Mouse (Mus musculus): Measurements from ENCODE around the gene Myo10. TPM values are rescaled to one million over a fixed set of nuclear protein-coding genes. Genes with fewer than 3 reads are reported as not detected.

Myo10 gene
- polyA plus RNA-seq, 1 experiment from 2014 or later, result 72.8 TPM

DNA sequence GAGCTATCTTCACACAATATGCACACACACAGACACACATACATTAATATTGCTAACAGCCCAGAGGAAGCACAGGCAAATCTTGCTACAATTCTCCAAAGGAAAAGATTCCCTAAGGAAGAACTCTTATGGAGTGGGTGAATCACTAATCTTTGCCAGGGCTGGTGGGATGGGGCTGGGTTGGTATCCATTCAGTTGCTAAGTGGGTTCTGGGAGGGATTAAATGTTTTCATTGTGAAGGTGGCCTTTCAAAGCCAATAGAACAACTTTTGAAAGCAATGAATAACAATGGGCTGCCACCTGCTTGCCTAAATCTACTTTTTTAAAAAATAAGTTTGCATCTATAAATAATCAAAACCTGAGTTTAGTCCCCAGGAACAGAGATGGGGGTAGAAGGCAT, 131.6 kb downstream of the Myo10 start:
- H3K27me3 ChIP-seq (ENCODE audit: control insufficient read depth, insufficient read depth, low read length), result no peaks in the 10 kb centered on the region
- H3K9me3 ChIP-seq (ENCODE audit: control insufficient read depth, low read length), result no peaks in the 10 kb centered on the region
- peak overlapping the region; percentile 98 for H3K27ac ChIP-seq (ENCODE audit: low read depth, low read length)
- peak overlapping the region; percentile 56 for H3K4me2 ChIP-seq
- ATAC-seq (ENCODE audit: low FRiP score) (peak; percentile 28), DNase-seq (ENCODE audit: low spot score, missing footprints) (peak; percentile 93)
- peaks cover 40% of the 10 kb centered on the region for H3K4me1 ChIP-seq (ENCODE audit: control insufficient read depth, insufficient read depth, low read length)
- H3K9ac ChIP-seq (ENCODE audit: low read length), result peak overlapping the region; percentile 84
- H3K36me3 ChIP-seq (ENCODE audit: control insufficient read depth, insufficient read depth, low read length), result no peaks in the 10 kb centered on the region
- peak overlapping the region; percentile 51 for H3K4me3 ChIP-seq (ENCODE audit: low read depth, low read length)

DNA sequence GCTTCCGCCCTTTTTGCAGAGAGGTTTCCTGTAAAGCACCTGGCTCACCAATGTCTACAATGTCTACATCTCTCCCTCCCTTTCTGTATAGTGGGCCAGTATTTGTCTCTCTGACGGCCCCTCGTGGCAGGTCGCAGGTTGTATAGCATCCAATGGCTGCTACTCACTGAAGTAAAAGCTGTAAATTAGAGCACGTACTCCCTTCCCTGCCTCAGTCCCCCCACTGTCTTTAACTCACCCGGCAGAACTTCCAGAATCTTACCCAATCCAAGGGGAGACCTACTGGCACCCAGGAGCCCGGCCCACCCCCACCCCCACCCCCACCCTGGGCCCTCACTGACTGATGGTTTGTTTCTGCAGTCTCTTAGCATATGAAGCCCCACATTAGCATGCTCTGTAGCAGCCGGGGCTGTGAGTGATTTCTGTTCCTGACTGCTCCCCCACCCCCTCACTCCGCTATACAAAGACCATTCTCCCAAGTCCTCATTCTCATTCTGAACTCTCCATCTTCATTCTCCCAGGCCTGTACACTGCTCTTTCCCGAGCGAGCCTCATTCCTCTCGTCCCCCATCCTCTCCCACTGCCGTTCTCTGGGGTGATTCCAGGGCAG, 132.1 kb downstream of the Myo10 start:
- ATAC-seq (ENCODE audit: low FRiP score), result peak; percentile 89
- DNase-seq (ENCODE audit: low spot score, missing footprints), result peak; percentile 93
- 11% methylated on average over 13 of the region's 13 CpGs for WGBS
- Histone ChIP-seq H3K27me3 (ENCODE audit: control insufficient read depth, insufficient read depth, low read length) (no peaks in the 10 kb centered on the region), H3K4me3 (ENCODE audit: low read depth, low read length) (peak overlapping the region; percentile 51), H3K9me3 (ENCODE audit: control insufficient read depth, low read length) (no peaks in the 10 kb centered on the region), H3K4me2 (peak overlapping the region; percentile 56), H3K4me1 (ENCODE audit: control insufficient read depth, insufficient read depth, low read length) (peaks cover 45% of the 10 kb centered on the region), H3K9ac (ENCODE audit: low read length) (peak overlapping the region; percentile 84), H3K27ac (ENCODE audit: low read depth, low read length) (peak overlapping the region; percentile 98), H3K36me3 (ENCODE audit: control insufficient read depth, insufficient read depth, low read length) (no peaks in the 10 kb centered on the region)

DNA sequence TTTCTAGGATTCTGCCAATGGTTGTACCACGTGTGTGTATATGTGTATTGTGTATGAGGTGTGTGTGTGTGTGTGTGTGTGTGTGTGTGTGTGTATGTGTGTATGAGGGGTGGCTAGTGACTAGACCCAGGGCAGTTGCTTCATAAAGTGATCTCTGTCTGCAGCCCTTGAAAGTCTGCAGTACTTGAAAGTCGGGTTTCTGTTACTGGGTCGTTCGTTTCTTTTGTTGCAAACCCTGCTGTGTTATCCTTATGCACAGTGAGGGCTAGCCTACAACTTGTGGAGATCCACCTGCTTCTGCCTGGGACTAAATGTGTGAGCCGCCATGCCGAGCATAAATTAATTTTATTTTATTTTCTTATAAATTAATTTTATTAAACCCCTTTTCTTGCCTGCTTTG, 133.2 kb downstream of the Myo10 start:
- H3K4me3 ChIP-seq (ENCODE audit: low read depth, low read length), result peak overlapping the region; percentile 51
- no peaks in the 10 kb centered on the region for H3K36me3 ChIP-seq (ENCODE audit: control insufficient read depth, insufficient read depth, low read length)
- no peaks in the 10 kb centered on the region for H3K27me3 ChIP-seq (ENCODE audit: control insufficient read depth, insufficient read depth, low read length)
- peak overlapping the region; percentile 98 for H3K27ac ChIP-seq (ENCODE audit: low read depth, low read length)
- H3K4me2 ChIP-seq, result peak overlapping the region; percentile 56
- 34% methylated on average over 6 of the region's 6 CpGs for WGBS
- no peaks in the 10 kb centered on the region for H3K9me3 ChIP-seq (ENCODE audit: control insufficient read depth, low read length)
- DNase-seq (ENCODE audit: low spot score, missing footprints) (peak; percentile 90), ATAC-seq (ENCODE audit: low FRiP score) (no peak)
- H3K9ac ChIP-seq (ENCODE audit: low read length), result peak overlapping the region; percentile 84
- peaks cover 56% of the 10 kb centered on the region for H3K4me1 ChIP-seq (ENCODE audit: control insufficient read depth, insufficient read depth, low read length)

DNA sequence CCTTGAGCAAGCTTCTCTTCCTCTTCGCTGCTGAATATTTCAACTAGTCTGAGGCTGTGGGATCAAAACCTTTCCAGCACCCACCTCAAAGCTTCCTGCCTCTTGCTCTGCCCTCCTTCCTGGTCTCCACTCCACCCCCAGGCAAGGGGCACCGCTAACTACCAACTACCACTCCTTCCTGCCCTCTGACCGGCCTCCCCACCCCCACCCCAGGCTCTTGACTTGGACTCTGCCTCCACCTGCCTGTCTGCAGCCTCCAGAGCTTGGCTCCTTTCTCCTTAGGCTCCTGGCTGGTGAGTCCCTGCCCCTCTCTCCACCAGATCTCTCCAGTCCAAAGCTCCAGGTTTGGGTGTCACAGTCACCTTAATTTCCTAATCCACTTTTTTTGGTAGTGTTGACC, 133.7 kb downstream of the Myo10 start:
- ATAC-seq (ENCODE audit: low FRiP score), result no peak
- Histone ChIP-seq H3K4me3 (ENCODE audit: low read depth, low read length) (peak overlapping the region; percentile 51), H3K4me1 (ENCODE audit: control insufficient read depth, insufficient read depth, low read length) (peaks cover 57% of the 10 kb centered on the region), H3K4me2 (peak overlapping the region; percentile 56), H3K27ac (ENCODE audit: low read depth, low read length) (peak overlapping the region; percentile 98; the same call in 1 of the 2 replicates), H3K27me3 (ENCODE audit: control insufficient read depth, insufficient read depth, low read length) (no peaks in the 10 kb centered on the region), H3K36me3 (ENCODE audit: control insufficient read depth, insufficient read depth, low read length) (no peaks in the 10 kb centered on the region), H3K9me3 (ENCODE audit: control insufficient read depth, low read length) (no peaks in the 10 kb centered on the region), H3K9ac (ENCODE audit: low read length) (peak overlapping the region; percentile 84)
- WGBS, result 39% methylated on average over 3 of the region's 3 CpGs
- DNase-seq (ENCODE audit: low spot score, missing footprints), result no peak

DNA sequence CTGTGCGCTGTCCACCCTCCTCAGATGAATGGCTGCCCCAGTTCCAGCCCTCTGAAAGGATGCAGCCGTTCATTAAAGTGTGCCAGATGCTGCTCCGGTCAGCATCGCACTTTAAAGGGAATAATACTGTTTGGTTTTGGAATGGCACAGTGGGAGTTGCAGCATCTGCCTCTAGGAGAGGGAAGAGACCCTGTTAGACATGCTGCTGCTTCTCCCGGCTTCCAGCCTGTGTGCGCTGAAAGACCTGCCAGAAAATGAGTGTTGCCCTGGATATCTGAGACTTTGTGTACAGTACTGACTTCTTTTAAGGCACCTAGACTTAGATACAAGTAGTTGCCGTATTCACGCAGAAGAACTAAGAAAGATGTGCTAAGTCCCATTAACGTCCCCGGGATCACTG, 135.7 kb downstream of the Myo10 start:
- peak overlapping the region; percentile 48 for H3K4me2 ChIP-seq
- peak overlapping the region; percentile 31; the same call in 1 of the 2 replicates for H3K4me3 ChIP-seq (ENCODE audit: low read depth, low read length)
- H3K4me1 ChIP-seq (ENCODE audit: control insufficient read depth, insufficient read depth, low read length), result peaks cover 65% of the 10 kb centered on the region
- no peaks in the 10 kb centered on the region for H3K9me3 ChIP-seq (ENCODE audit: control insufficient read depth, low read length)
- no peaks in the 10 kb centered on the region for H3K36me3 ChIP-seq (ENCODE audit: control insufficient read depth, insufficient read depth, low read length)
- ATAC-seq (ENCODE audit: low FRiP score), result no peak
- DNase-seq (ENCODE audit: low spot score, missing footprints), result peak; percentile 92
- H3K27me3 ChIP-seq (ENCODE audit: control insufficient read depth, insufficient read depth, low read length), result no peaks in the 10 kb centered on the region
- peak overlapping the region; percentile 63 for H3K9ac ChIP-seq (ENCODE audit: low read length)
- WGBS, result 24% methylated on average over 10 of the region's 10 CpGs
- peak overlapping the region; percentile 93 for H3K27ac ChIP-seq (ENCODE audit: low read depth, low read length)

DNA sequence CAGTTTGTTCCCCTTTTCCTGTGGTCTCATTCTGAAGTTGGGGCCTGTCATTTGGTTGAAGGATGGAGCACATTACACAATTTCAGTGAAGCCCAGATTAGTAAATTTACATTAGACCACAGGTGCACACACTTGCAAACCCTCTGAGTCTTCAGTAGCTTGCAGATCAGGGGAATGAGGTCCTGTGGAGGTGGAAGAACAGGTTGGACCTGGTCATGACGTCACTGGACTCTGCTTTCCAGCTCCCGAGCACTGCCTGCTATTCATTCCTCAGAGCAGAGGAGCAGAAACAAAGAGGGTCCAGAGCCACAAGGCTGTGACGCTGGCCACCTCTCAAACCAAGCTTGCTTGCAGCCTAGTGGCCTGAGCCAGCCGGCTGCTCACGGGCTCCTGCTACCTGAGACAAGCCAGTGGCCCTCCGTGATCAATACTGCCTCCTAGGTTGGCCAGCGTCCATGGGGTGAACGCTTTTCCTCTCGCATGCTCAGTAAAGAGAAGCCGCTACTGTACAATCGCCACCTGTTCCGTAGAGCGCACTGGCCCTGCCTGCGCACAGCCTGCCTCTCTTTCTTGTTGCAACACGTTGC, 136.3 kb downstream of the Myo10 start:
- 40% methylated on average over 15 of the region's 15 CpGs for WGBS
- Histone ChIP-seq H3K27me3 (ENCODE audit: control insufficient read depth, insufficient read depth, low read length) (no peaks in the 10 kb centered on the region), H3K4me2 (peak overlapping the region; percentile 48), H3K9ac (ENCODE audit: low read length) (peak overlapping the region; percentile 63), H3K9me3 (ENCODE audit: control insufficient read depth, low read length) (no peaks in the 10 kb centered on the region), H3K4me3 (ENCODE audit: low read depth, low read length) (peak overlapping the region; percentile 31), H3K27ac (ENCODE audit: low read depth, low read length) (peak overlapping the region; percentile 93), H3K36me3 (ENCODE audit: control insufficient read depth, insufficient read depth, low read length) (no peaks in the 10 kb centered on the region), H3K4me1 (ENCODE audit: control insufficient read depth, insufficient read depth, low read length) (peaks cover 71% of the 10 kb centered on the region)
- peak; percentile 91 for DNase-seq (ENCODE audit: low spot score, missing footprints)
- no peak for ATAC-seq (ENCODE audit: low FRiP score)

DNA sequence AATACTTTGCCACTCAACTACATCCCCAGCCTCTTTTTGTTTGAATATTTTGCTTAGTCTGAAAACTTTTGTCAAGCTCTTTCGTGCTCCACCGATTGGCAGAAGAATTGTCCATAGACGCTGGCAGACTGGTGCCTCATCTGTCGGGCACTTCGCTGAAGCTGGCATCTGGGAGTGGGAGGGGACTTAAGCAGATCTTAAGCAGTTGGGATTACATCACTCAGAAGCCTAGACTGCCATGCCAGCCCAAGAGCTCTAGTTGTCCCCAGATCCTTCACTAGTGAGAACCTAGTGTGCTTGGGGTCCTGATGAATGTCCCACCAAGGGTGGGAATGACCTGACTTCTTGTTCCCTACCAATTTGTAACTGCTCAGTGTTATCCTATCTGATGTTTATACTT, 138.0 kb downstream of the Myo10 start:
- Histone ChIP-seq H3K4me3 (ENCODE audit: low read depth, low read length) (peak overlapping the region; percentile 31; the same call in 1 of the 2 replicates), H3K9ac (ENCODE audit: low read length) (peak overlapping the region; percentile 63), H3K4me1 (ENCODE audit: control insufficient read depth, insufficient read depth, low read length) (peaks cover 86% of the 10 kb centered on the region), H3K4me2 (peak overlapping the region; percentile 48), H3K9me3 (ENCODE audit: control insufficient read depth, low read length) (no peaks in the 10 kb centered on the region), H3K27ac (ENCODE audit: low read depth, low read length) (peak overlapping the region; percentile 93), H3K27me3 (ENCODE audit: control insufficient read depth, insufficient read depth, low read length) (no peaks in the 10 kb centered on the region), H3K36me3 (ENCODE audit: control insufficient read depth, insufficient read depth, low read length) (no peaks in the 10 kb centered on the region)
- 61% methylated on average over 5 of the region's 5 CpGs for WGBS
- no peak for DNase-seq (ENCODE audit: low spot score, missing footprints)
- ATAC-seq (ENCODE audit: low FRiP score), result no peak

DNA sequence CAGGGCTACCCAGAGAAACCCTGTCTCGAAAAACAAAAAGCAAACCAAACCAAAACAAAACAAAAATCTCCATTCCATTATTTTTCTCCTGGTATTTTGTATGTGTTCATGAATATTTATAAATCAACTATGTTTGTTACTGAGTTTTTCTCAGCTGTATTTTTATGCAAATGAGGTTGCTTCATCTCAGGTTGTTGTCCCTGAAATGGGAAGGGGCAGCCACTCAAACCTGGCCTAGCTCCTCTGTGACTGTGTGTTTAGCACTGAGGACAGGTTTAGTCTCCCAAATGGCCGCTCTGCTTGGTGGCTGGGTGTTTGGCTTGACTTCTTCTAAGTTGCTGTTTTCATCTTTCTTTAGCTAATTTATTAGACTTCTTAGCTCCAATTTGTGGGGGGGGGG, 138.7 kb downstream of the Myo10 start:
- peak overlapping the region; percentile 48 for H3K4me2 ChIP-seq
- no peaks in the 10 kb centered on the region for H3K36me3 ChIP-seq (ENCODE audit: control insufficient read depth, insufficient read depth, low read length)
- peak overlapping the region; percentile 17; the same call in 1 of the 2 replicates for H3K4me3 ChIP-seq (ENCODE audit: low read depth, low read length)
- peaks cover 84% of the 10 kb centered on the region for H3K4me1 ChIP-seq (ENCODE audit: control insufficient read depth, insufficient read depth, low read length)
- no peak for ATAC-seq (ENCODE audit: low FRiP score)
- H3K27me3 ChIP-seq (ENCODE audit: control insufficient read depth, insufficient read depth, low read length), result no peaks in the 10 kb centered on the region
- no peak for DNase-seq (ENCODE audit: low spot score, missing footprints)
- no peaks in the 10 kb centered on the region for H3K9me3 ChIP-seq (ENCODE audit: control insufficient read depth, low read length)
- 46% methylated on average over 2 of the region's 2 CpGs for whole genome bisulfite sequencing
- H3K9ac ChIP-seq (ENCODE audit: low read length), result peak overlapping the region; percentile 46; the same call in 1 of the 2 replicates
- peak overlapping the region; percentile 93 for H3K27ac ChIP-seq (ENCODE audit: low read depth, low read length)

DNA sequence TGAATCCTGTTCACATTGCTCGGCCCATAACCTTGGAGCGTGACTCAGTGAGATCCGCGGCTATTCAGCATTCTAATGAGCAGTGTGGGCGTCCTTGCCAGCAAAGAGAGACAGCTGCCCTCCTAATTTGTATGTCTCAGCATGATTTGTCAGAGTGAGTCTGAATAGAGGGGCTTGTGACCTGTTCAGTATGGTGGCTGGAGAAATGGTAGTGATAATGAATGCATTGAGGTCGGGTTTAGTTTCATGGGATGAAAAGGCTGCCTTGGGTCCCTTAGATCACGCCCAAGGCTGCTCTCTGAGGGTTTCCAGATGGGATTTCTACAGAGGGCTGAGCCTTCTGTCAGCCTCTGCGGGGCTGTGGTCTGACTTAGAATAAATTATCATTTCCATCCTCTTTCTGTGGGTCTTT, 139.5 kb downstream of the Myo10 start:
- Histone ChIP-seq H3K27ac (ENCODE audit: low read depth, low read length) (peak overlapping the region; percentile 93), H3K36me3 (ENCODE audit: control insufficient read depth, insufficient read depth, low read length) (no peaks in the 10 kb centered on the region), H3K4me3 (ENCODE audit: low read depth, low read length) (peak overlapping the region; percentile 17; the same call in 1 of the 2 replicates), H3K4me1 (ENCODE audit: control insufficient read depth, insufficient read depth, low read length) (peaks cover 78% of the 10 kb centered on the region), H3K4me2 (peak overlapping the region; percentile 43), H3K9me3 (ENCODE audit: control insufficient read depth, low read length) (no peaks in the 10 kb centered on the region), H3K9ac (ENCODE audit: low read length) (peak overlapping the region; percentile 46), H3K27me3 (ENCODE audit: control insufficient read depth, insufficient read depth, low read length) (no peaks in the 10 kb centered on the region)
- ATAC-seq (ENCODE audit: low FRiP score) (peak; percentile 88), DNase-seq (ENCODE audit: low spot score, missing footprints) (peak; percentile 95)
- 8% methylated on average over 8 of the region's 8 CpGs for WGBS

All from midbrain, embryonic 11.5 days (tissue).